Mouse (Mus musculus): ENCODE measurements around the gene Slco2b1.
"Not testable (repeated sequence)": the region's sequence is repeated elsewhere in the genome, so short reads cannot be mapped to it uniquely, and the experiment has no call there.

Slco2b1 gene

DNA sequence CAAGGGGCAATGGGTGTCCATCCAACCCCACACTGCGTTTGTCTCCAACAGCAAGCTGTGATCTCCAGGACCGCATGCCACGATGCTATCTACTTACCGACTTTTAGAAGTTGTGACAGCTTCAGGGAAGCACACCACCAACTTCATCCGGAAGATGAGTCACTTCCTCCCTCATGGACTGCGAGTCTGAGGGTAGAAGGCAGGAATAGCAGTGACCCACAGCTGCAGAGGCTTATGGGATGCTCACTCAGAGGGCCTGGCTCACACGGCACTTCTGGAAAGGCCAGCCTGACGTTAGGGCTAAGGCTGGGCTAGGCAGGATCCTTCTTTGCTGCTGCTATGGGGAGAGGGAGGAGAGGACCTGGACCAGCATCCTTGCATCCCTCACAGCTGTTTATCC is at the start of gene Slco2b1:
Slco2b1 (minus strand) TSS at position 175 of the 400 bp plus-strand sequence.
- DNase-seq (ENCODE audit: low read depth) = no peak

DNA sequence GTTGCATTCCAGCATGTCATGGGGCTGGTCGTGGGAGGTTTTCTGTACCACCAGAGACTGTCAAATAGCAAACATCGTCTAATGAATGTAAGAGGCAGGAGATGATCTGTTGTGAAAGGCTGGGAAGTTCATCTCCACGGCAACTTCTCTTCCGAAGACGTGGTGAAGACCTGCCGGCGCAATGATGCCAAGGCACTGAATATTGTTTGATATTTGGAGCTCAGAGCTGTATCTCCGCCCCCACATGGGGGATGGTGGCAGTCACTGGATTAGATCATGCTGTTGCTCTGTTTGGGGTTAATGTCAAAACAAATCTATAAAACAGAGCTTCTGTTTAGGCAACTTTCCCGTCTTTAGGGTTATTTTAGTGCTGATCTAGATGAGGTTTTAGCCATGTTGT is 28.1 kb upstream of the Slco2b1 start:
- no peak for DNase-seq (ENCODE audit: low read depth)

- DNase-seq (ENCODE audit: low read depth) = not testable (repeated sequence)
Measured at GRCm38 (mm10) chr7:99735491-99735890, 24.4 kb upstream of the Slco2b1 start.

DNA sequence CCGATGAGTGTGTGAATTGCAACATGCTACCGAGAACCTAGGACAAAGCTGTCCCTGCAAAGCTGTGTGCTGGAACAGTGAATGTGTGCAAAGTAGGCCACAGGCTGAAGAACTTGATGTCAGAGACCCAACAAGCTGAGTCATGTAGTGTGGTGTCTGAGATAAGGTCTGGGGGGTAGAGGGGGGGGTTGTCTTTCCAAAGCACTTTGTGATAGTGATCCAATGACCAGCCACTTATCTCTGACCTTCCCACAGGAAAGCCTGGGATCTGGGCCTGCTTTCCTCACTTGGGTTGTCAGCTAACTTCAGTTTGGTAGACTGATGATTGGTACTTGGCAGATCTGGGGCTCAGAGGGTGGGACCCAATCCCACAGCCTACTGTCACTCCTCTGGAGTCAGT is 23.5 kb upstream of the Slco2b1 start:
- no peak for DNase-seq (ENCODE audit: low read depth)

DNA sequence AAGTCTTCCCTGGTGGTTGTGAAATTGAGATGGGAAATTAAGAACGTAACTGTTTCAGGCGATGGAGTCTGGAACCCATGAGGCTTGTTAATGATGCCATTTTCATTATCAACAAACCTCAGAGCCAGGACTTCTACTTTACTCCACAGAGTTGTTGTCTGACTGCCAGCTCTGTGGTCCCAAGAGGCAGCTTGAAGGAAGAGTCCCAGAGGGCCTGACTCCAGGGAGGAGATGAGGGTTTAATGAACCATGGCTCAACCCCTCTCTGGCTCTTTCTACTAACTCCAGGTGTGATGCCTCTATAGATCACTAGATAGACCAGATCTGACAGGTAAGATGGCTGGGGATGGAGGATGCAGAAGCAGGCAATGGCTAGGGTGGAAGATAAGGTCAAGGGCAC is 18.8 kb upstream of the Slco2b1 start, which contains the start of gene Olfr520:
Olfr520 (plus strand) TSS at position 301 of the 400 bp plus-strand sequence.
- no peak for DNase-seq (ENCODE audit: low read depth)

DNA sequence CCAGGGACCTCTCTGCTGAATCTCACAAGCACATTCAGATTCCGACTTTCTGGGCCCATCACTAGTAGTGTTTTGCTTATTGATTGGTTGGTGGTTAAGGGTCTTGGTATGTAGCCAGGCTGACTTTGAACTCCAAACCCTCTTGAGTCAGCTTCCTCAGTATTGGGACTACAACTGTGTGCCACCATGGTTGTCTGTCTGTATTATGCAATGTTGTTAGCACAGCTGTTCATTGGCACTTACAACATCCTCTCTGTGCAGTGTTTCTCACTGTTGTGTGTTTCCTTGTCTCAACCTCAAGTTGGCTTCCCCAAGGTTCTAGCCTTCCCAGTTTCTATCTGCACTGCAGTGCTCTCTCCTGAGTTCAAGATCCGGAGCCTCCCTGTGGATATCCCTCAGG is 5.4 kb upstream of the Slco2b1 start:
- DNase-seq (ENCODE audit: low read depth) = no peak

GRCm38 (mm10) chr7:99712431-99712830 is 1.3 kb upstream of the Slco2b1 start:
- no peak for DNase-seq (ENCODE audit: low read depth)

DNA sequence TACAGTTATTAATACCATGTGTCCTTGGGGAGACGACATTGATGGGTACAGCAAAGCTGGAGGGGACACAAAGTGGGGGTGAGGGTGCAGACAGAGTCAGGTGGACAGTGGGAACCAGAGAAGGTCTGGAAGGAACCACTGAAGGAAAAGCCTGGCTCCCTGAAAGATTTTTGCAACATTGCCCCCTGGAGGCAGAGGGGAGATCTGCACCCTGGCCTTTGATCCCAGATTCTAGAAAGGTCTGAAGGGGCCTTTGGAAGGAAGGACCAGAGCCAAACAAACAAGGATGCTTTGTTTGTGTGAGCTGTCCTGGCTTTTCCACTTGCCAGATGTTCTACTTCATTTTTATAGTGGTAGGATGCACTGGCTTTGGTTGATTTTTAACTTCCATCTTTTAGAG is 664 bp downstream of the Slco2b1 start:
- DNase-seq (ENCODE audit: low read depth) = peak; percentile 35

DNA sequence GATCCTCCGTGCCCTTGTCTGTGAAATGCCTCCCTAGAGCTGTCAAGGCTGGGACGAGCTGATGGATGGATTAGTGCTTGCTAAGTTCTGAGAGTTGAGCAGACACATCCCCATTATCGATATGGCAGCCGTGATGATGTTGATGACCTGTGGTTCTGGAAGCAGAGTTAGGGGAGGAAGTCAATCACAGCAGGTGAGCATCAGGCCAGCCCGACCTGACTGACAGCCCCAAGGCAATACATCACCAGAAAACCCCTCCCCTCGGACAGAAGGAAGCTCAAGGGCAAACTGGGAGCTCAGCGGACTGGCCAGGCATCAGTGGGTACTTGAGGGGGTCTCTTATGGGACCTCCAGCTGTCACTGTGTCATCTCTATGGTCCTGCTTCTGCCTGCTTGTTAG is 1.1 kb downstream of the Slco2b1 start:
- no peak for DNase-seq (ENCODE audit: low read depth)

- no peak for DNase-seq (ENCODE audit: low read depth)
Measured at GRCm38 (mm10) chr7:99708750-99709149, 2.4 kb downstream of the Slco2b1 start.

DNA sequence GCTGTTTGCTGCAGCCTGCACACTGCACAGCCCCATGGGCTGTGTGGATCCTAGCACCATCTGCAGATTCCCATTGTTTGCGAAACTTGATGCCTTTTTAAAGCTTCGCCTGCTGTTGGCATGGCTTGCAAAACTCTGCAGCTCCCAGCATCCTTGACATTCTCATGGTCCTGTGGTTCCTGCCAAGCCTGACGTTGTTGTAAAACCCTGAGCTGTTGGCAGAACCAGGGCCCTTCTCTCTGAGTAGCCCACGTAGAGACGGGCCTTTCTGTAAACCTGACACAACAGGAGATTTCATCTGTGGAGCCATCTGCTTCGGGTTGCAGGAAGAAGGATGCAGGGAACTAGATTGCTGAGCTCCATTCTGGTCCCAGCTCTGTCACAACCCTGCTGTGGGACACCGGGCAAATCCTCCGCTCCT is 2.8 kb downstream of the Slco2b1 start:
- no peak for DNase-seq (ENCODE audit: low read depth)

- no peak for DNase-seq (ENCODE audit: low read depth)
Measured at GRCm38 (mm10) chr7:99707671-99708070, 3.5 kb downstream of the Slco2b1 start.

DNA sequence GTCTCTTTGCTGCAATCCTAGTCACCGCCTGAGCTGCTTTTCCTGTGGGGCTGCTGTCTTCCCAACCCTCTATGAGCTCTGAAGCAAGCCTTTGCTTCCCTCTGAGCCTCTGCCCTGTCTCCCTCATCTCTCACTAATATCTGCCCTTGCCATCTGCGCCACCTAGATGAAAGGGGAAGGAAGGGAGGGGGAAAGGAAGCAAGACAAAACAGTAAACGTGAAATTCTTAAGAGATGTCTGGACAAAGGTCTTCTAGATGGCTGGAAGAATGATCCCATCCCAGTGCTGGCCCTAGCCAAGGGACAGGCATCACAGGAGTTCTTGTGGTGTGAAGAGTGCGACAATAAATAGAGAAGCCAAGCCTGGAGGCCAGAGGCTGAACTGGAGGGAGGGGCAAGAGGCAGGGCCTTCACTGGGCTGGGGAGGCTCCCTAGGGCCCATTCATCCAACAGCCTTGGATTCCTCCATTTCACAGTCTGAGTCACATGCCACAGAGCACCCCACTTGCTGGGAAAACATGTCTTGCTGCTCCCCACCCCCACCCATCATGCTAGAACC is 4.0 kb downstream of the Slco2b1 start:
- no peak for DNase-seq (ENCODE audit: low read depth)

- DNase-seq (ENCODE audit: low read depth) = no peak
Measured at GRCm38 (mm10) chr7:99706341-99707037, 4.7 kb downstream of the Slco2b1 start.

DNA sequence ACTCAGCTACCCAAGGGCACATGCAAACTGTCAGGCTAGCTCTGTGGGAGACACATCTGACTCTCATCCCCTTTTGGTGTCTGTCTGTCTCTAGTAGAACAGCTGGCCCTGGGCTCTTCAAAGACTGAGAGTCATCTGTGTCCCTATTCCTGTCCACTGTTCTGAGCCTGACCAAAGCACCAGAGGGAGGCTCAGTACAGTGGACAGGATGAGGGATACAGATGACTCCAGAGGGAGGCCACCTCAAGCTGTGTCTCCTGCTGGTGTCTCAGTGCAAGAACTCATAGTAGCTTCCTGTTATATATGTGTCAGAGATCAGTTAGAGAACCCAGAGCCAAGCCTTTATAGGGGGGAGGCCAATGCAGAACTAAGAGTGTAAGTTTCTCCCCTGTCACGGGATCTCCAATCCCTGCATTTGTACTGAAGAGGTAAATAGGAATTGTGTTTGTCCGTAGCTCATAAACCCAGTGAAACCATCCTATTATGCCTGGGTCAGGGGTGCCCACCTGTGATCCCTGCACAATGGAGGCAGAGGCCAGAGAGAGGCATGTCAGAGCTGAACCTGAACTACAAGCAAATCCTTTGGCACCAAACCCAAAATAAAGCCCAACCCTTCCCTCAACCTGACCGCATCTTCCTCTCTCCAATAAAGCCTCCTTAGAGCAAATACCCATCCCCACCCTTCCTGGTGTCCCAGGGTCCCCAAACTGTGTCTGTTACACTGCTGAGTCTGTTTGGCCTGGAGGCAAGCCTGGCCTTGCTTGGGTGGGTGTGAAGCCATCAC is 6.2 kb downstream of the Slco2b1 start:
- DNase-seq (ENCODE audit: low read depth) = no peak

DNA sequence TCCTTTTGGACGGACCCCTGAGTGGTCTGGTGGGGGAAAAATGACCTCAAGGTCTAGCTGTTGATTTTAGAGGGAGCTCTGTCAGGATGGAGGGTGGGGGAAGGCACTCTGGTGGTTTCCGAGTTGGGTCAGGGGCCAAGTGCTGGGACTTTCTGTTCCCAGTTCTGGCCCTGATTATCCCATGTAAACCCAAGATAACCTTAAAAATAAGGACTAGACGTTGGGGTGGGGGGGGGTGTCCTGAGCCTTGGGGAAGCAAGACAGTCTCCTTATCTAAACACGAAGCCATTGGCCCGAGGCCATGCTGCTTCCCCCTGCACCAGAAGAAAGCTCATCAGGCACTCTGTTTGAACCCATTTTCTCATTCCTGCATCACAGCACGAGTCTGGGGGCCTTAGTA is 8.9 kb downstream of the Slco2b1 start:
- no peak for DNase-seq (ENCODE audit: low read depth)

- no peak for DNase-seq (ENCODE audit: low read depth)
Measured at GRCm38 (mm10) chr7:99700641-99701040, 10.5 kb downstream of the Slco2b1 start.

GRCm38 (mm10) chr7:99699709-99700151 is 11.4 kb downstream of the Slco2b1 start:
- DNase-seq (ENCODE audit: low read depth) = no peak

- DNase-seq (ENCODE audit: low read depth) = no peak
Measured at GRCm38 (mm10) chr7:99699106-99699505, 12.0 kb downstream of the Slco2b1 start.

GRCm38 (mm10) chr7:99698576-99698975 is 12.6 kb downstream of the Slco2b1 start:
- DNase-seq (ENCODE audit: low read depth) = no peak

DNA sequence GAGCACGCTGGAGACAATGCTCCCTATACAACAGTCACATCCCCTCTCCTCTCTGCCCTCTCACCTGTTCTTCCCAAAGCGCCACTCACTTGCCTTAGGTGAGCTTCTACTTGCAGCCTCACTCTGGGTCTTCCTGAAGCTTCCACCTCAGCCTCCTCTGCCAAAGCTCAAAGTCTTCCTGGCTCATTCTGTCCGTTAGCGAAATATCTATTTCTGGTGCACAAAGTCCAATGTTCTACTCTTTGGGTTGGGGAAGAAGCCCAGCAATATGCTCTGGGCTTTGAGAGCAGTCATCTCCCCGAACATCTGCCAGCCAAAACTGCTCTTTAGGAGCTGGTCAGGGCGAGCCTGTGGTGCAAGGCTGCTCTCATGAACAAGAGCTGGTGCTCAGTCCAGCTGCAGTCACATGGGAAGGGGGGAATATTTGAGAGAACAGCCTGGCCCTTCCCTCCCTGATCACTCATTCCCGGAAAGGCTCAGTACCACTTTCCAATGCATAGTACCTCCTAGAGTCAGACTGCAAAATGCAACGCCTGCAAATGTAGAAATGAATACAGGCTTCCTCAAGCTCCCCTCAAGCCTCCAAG is 15.6 kb downstream of the Slco2b1 start:
- no peak for DNase-seq (ENCODE audit: low read depth)

- DNase-seq (ENCODE audit: low read depth) = not testable (repeated sequence)
Measured at GRCm38 (mm10) chr7:99694424-99694823, 16.7 kb downstream of the Slco2b1 start.

GRCm38 (mm10) chr7:99693976-99694375 is 17.2 kb downstream of the Slco2b1 start:
- DNase-seq (ENCODE audit: low read depth) = no peak
